Mouse (Mus musculus): ENCODE measurements around the gene Tenm3.

Tenm3 gene

DNA sequence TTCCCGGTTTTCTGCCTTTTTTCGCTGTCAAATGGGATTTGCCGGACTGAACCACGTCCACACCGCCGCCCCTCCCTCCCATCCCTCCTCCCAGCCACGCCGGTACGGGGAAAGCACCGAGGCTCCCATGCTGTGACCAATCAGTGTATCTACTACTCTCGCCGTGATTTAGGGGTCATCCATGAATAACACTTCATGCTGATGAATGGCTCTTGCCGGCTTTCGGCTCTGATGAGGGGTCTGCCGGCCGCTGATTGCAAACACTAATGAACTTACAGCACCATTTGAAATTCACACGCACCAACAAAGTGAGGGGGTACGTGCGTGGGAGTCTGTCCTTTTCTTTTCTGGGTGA is at the start of gene Tenm3:
Gene Tenm3, minus strand, starts transcription at position 21 of the 355 bp plus-strand sequence.
- no peak for DNase-seq (ENCODE audit: low spot score)

DNA sequence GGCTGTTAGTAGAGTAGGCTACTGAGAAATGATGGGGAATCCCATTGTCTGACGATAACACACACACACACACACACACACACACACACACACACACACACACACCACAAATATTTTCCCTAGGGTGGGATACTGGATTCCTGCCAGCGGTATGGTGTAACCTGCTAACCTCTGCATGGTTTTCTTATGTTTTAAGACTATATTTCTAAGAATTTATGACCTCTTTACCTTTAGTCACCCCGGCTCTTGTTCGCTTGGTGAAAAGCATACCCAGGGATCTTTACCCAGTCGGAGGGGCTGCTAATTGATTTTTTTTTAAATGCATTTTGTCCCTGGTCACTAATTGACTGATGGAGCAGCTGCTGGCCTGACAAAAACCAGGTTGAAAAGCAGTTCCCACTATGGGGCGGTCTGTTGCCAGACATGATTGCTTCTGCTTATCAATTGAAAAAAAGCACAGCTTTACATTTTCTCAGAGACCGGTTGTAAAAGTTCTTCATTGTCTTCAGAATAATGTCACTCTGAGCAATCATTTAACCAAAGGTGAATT is 46.5 kb upstream of the Tenm3 start:
- DNase-seq (ENCODE audit: low spot score), result peak; percentile 61

DNA sequence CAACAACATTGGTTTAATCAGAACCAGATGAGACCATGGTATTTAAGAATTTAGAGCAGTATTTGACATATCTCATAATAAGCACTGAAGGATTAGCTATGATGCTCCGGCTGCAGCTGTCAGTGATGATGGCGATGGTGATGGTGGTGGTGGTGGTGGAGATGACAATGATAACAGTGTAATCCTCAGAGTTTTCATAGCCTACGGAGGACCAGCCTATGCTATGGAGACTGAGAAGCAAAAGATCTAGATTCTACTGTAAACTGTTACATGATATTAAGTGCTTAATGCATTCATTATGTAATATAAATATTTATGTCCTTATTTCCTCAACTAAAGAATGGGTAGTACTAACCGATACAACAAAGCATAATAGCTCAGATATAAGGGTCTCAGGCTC is 40.5 kb upstream of the Tenm3 start:
- DNase-seq (ENCODE audit: low spot score), result no peak

DNA sequence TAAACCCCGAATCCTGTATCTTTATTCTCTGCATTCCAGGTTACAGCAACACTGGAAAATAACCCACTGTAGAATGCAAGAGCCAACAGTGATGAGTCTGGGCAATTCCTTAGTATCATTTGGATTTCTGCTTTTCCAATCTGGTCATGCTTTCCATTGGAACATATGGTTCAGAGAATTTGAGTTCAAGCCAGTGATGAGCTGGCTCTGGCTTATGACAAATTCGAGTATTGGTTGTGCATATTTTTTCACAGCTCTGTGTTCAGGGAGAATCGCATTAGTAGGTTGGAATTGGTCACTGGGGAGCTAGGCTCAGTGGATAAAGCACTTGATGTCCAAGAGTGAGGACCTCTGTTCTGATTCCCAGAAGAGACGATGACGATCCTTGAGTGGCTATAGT is 36.8 kb upstream of the Tenm3 start:
- DNase-seq (ENCODE audit: low spot score), result no peak

DNA sequence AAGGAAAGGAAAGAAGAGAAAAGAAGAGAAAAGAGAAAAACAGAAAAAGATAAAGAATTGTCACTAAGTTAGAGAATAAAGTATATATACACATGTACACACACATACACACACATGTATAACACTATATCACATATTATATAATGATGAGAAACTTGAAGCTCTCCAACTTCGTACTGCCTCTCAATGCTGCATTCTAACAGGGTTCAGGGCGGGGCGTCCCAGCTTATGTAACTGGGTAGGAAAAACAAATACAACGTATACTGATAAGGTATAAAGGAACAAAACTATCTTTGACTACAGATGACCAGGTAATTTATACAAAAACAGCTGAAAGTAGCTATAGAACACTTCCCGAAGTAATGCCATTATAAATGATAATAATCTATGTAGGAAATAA is 22.2 kb upstream of the Tenm3 start:
- DNase-seq (ENCODE audit: low spot score), result no peak

DNA sequence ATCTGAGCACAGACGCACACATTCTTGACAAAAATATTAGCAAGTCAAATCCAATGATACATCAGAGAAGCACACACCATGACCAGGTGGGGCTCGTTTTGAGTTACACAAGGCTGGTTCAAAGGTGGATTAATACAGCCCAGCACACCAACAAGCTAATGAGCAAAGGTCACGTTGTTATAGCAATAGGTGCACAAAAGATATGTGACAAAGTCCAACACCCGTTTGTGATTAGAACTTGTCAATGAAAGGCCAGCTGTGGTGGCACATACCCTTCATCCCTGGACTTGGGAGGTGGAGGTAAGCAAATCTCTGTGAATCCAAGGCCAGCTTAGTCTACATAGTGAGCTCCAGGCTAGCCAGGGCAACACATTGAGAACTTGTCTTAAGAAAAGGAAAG is 21.7 kb upstream of the Tenm3 start:
- DNase-seq (ENCODE audit: low spot score), result no peak

DNA sequence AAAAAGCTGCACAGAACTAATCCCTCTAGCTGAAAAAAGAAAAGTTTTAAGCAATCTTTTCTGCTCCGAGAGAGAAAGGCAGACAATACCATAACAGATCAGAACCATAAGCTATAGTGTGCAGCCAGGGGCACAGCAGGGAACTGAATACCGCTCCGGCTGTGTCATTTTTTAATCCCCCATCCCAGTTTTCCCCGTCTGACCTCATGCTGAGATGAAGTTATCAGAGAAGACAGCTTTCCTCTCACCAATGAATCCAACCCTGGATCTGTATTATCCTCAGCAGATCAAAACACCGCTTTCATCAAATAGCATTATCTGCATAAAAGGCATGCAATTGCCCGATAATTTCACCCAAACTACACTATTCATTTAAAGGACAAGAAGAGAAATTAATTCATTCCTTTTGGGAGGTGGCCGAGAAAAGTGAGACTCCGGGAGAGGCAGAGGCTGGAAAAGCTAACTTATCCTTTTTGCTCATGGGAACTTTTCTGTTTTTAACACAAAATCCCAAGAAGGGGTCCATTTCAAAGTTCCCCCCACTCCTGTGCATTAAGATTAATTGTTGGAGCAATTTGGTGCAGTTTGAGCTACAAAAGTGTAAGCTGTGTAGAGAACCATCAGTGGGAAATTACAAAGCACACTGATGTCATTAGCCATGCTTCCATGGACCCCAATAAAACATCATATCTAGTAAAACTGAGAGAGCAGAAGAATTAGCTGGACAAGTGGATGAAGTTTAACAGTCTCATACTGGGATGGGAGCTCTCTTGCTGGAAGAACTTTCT is 6.7 kb upstream of the Tenm3 start:
- DNase-seq (ENCODE audit: low spot score), result peak; percentile 81

DNA sequence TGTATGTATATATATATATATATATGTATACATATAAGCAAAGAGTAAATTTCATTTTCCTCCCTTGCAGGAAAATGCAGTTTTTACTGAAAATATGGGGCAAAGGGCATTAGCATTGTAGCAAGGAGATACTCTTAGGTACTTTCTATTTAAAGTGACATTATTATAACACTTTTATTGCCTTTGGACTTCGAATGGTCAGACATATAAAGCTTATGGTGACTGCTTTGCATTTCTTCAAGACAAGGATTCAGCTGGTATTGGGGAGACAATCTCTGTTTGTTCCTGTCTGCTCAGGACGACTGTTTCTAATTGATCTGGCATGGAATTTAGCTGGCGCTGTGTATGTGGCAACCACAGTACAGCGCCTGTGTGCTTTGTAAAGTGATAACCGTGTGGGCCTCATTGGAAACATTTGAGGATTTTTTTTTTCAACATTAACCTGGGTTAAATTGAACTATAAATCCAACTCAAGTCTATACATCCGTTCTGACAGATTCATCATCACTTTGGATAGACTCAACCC is 5.4 kb upstream of the Tenm3 start:
- no peak for DNase-seq (ENCODE audit: low spot score)

DNA sequence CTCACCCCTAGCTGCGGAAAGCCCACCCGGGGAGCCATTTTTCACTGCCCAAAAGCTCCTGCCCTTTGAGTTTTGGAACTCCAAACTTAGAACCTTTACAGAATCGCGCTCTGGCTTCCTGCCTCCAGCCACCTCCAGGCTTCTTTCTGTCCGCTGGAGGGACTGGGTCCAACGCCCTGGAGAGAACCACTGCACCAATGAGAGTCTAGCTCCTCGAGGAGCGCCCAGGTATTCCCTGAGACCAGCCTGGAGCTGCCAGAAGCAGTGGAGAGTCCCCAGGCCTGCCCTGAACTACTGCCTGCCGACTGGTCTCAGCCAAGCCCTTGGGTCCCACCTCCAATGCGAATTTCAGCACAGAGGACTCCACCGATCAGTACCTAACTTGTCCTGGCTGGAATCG is 1.2 kb upstream of the Tenm3 start:
- no peak for DNase-seq (ENCODE audit: low spot score)

DNA sequence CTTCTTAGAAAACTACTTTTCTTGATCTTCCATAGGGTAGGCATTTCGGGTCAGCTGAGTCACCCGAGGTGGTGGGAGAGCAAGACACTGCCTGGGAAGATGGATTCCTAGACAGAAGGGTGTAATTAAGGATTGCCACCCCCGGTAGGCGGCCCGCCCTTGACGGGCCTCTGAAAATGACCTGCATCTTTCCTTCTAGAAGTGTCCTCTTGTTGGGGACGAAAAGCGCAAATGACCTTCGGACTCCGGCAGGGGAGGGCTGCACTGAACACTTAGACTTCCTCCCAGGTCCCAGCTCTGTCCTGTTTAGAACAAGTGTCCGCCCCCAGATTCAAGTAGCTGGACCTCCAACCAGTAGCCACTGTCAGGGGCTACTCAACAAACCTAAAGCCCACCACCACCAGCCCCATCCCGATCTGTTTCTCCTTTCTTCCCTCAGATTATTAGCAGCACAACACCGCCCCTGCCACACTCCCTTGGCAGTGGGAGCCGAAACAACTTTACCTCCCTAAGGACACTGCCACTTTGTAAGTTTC is 687 bp upstream of the Tenm3 start:
- no peak for DNase-seq (ENCODE audit: low spot score)

DNA sequence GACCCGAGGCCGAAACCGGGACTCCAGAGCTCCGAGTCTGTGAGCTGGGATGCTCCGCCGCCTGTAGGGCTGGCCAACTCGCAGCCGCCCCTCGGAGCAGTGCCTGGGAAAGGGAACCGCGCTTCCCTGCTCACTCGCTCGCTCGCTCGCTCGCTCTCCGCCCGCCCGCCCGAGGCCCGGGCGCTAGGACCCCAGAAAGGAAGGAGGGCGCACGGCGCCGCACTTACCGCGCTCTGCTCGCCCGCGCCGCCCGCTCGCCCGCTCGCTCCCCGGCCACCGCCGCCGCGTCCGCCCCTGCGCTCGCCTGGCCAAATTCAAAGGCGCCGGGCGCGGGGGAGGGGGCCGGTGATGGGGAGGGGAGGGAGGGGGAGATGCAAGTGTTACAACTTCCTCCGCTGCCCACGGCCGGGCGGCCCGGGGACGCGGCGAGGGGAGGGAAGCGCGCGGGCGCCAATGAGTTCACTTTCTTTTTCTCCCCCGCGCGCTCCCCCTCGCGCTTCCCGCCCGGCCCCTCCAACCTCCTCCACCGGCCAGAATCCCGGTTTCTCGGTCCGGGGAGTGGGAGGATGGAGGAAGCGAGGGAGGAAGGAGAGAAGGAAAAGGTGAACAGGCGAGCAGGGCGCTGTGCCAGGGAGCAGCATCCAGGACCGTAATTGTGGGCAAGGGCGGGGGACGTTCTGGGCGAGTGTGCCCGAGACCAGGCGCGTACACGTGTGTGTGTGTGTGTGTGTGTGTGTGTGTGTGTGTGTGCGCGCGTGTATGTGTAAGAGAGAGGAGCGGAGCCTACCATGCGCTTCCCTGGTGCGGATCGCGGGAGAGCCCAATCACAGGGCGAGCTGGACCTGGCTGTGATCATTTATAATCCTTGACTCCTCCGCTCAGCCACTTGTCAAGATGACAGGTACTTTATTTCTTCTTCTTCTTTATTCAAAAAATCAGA is 490 bp downstream of the Tenm3 start:
- peak; percentile 77 for DNase-seq (ENCODE audit: low spot score)

DNA sequence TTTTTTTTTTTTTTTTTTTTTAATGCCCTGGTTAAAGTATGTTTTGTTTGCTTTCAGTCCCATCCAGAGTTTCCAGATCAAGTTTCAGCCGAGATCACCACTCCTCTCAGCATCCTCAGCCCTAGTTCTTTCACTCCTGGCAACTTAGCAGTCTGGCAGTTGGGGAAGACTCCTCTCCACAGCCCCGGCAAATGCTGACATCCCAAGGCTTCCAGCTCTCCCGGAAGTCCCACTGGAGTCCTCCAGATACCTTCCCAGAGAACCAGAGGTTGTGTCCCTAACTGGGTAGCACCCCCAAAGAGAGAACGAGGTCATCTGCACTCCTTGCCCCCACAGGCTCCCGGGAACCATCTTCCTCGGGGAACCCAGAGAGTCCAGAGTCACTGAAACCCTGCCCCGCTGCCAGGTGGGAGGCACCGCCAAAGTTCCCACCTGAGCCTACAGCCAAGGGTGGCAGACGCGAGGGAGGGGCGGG is 1.2 kb downstream of the Tenm3 start:
- DNase-seq (ENCODE audit: low spot score), result peak; percentile 51

DNA sequence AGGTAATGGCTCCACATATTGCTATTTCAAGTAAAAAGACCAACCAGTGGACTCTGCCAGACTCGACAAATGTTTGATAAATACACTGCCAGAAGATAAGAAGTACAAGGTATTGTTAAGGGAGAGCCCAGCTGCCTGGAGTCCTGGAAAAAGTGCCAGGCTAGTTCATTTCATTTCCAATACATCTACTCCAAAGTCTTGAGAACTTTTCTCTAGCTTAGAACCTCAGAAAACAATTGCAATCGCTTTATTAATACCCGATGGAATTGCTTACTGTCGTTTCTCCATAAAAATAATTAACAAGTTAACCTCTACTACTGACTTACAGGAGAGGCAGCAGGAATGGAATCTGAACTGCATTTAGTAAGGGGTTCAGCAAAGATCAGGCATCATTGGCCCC is 1.7 kb downstream of the Tenm3 start:
- no peak for DNase-seq (ENCODE audit: low spot score)

DNA sequence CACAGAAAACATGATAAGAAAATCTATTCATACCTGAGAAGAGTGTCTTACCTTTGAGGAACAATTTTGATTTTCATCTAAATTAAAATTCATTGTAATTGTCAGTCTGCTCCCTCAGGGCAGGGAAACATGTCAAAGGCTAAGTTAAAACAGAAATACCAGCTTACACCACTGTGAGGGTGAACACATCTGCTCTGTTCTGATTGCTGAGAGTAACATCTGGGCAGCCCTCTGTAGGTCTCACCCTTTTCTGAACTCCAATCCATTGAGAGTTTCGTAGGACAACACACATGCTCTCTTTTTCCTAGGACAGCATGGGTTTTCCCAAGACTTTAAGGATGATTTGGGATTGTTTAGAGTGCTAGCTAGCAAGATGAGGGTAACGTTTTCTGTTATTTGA is 8.0 kb downstream of the Tenm3 start:
- DNase-seq (ENCODE audit: low spot score), result no peak

DNA sequence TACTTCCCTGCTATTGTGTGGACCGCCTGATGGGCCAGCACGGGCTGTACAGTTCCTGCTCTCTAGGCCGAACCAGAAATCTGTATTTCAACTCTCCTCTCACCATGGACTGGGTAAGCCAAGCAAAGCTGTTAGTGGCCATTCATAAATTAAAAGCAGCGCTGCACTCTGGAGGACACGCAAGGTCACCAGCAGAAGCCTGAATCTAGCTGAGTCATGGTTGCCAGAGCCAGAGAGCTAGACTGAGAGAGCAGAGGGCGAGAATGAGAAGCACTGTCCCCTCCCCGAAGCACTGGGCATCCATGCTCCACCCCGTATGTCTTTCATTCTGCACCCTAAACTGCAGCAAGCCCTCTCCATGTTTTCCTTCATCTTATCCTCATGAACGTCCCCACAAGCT is 16.3 kb downstream of the Tenm3 start:
- DNase-seq (ENCODE audit: low spot score), result no peak

DNA sequence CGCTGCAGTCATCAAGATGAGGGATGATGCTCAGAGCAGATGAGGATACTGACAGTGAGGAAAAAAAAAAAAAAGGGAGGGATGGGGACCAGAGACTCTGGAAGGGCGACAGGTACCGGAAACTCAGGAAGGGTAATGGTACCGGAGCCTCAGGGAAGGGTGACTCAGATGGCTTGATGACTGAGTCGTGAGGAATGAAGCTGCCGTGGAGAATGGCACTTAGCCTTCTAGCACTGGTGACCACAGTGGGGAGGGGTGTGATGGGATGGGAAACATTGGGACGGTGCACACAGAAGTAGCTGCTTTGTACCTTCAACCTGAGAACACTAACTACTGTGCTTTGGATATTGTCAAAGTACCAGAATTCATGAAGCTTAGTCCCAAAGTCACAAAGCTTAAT is 18.1 kb downstream of the Tenm3 start:
- no peak for DNase-seq (ENCODE audit: low spot score)

DNA sequence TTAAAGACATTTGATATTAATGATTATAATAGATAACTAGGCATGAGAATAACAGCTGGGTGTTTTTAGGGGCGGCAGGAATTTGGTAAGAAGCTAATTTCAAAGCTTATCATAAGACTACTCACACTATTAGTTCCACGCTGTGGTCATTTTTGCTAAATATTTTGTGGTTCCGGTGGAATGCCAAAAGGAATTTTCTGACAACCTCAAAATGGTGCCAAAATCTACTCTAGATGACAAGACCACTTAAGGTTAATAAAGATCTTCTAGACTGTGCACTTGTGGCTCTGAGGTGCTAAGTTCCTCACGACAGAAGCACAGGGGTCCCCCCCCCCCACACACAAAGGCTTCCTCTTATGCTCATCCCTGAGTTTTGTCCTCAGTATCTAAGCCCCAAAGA is 21.5 kb downstream of the Tenm3 start:
- DNase-seq (ENCODE audit: low spot score), result no peak

DNA sequence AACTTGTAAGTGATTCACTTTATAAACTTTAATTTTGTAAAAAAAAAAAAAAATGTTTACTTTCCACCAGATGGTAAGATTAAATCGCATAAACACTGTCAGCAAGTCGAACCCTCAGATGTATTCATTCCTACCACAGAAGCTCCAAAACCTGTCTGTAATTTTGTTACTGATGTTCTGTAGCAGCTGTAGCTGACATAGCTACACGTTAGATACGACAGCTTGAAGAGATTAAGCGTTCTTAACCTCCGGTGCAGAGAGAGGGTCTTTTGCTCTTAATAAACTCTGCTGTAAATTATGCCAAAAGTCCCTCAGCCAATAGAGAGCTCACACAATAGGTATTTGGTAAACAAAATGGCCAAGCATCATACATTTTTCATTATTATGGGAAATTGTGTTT is 23.8 kb downstream of the Tenm3 start:
- no peak for DNase-seq (ENCODE audit: low spot score)

DNA sequence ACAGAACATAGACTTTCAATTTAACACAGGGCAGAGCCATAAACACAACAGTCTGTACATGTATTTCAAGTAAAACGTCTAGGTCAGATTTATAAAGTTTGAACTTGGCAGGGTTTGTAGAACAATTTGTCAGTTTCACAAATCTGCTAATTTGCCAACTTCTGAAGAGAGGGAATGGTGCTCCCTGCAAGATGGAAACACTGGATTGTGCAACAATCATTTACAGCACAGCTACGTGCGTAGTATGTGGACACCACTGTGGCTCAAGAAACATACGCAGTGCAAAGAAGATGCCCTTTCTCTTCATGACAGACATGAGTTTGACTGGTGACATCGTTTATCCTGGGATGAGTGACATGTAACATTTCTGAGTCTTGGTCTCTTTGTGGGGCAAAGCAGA is 24.4 kb downstream of the Tenm3 start:
- DNase-seq (ENCODE audit: low spot score), result no peak

DNA sequence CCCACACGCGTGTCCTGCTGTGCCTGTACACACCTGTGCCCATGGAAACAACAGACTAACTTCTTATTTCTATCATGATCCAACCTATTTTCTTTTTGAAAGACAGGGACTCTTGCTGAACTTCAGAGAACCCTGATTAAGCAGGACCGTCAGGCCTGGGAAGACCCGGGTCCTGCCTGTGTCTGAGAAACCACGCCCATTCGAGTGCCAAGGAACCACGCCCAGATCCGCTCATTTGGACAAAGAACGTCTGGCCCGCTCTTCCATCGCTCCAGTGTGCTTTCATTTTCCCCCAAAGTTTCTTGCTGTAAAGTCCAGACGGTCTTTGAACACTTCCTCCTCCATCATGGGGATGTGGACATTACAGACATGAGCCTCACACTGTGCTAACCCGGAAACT is 26.8 kb downstream of the Tenm3 start:
- no peak for DNase-seq (ENCODE audit: low spot score)

DNA sequence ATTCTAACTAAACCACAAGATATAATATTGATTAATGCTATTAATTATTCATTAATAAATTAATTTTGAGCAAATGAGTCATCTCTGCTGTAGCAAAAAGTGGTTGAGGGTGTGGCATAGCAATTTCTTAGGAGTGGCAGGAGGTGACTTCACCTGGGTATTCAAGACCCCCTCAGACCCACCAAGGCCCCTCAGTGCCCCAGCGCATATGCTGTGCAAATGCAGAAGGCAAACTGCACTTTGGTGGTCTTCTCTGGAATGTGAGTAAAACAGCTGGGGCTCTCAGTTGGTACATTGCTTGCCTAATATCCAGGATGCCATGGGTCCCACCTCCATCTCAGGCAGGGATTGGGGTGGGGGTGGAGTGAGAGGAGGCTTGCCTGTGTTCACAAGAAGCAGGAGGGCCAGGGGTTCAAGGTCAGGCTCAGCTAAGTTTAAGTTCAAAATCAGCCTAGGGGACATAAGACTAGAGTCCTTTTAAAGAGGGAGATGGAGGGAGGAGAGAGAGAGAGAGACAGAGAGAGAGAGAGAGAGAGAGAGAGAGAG is 31.5 kb downstream of the Tenm3 start:
- no peak for DNase-seq (ENCODE audit: low spot score)

DNA sequence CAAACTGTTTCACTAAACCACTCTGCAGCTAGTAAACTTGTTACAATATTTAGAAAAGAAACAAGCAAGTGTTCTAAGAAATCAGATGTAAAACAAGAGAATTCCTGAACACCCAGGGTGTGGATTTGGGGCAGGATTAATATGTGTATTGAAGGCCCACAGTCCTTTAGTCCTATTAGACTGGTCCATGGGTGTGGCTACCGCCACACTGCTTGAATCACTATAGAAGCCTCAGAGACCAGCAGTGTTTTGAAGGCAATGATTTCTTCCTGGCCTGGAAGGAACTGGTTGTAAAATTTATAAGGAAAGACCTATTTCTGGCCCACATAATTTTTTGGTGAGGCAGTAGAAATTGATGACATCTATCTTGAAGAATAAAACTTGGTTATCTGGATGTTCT is 33.1 kb downstream of the Tenm3 start:
- no peak for DNase-seq (ENCODE audit: low spot score)
